Mouse (Mus musculus) cortical plate, adult 2 months (tissue): ENCODE measurements around the gene Fv1.

Source experiments
- CTCF ChIP-seq: fragments of 200-500 bp; IDR thresholded peaks from 2 replicates; pipeline ENCODE4 v1.5.1; 2011; ENCODE audit warnings: mild to moderate bottlenecking, control low read depth, low read length; ENCODE audit not compliant: insufficient read depth; ENCODE audit errors: extremely low read depth
- POLR2A ChIP-seq: fragments of 200-500 bp; IDR thresholded peaks from 2 replicates; pipeline ENCODE4 v1.6.1; 2011; ENCODE audit warnings: mild to moderate bottlenecking, low read length, control low read depth; ENCODE audit not compliant: insufficient read depth; ENCODE audit errors: extremely low read depth

DNA sequence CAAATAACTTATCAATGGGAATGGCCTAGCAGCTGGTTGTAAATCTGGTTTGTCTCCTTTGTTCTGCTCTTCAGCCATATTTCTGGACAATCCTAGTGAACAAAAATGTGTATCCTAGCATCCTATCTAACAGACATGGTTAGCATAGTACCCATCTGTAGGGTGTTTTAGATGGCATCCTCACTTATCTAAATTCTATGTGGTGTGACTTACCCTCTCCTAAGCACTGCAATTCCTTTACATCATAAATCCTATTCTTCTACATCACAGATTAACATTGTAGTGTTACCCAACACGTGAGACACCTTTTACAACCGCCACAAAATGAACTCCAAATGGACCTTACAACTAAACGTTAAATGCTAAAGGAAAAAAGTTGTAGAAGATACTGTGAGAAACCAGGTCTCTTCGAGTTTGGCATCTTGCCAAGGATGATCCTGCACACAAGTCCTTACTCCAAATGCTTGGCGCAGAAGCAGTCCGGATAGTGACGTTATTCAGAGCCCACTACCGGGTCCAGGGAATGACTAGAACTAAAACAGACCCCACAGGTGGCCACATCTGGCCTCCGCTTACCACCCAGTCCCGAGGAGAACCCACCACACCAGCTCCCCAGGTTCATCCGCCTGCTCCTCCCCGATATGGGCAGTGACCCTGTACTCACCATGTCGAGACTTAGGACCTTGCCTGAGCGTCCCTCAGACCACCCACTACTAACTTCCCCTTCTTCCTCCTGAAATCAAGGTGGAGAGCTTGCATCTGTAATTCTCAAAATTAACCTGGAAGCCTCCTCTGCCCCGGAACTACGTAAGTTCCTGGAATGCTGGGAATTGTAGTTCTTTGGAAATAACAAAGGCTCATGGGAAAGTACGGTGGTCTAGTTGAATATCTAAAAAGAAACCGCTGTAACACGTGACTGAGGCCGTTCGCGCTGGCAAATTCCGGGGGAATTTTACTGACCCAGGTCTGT is 20.9 kb upstream of the Fv1 start, which contains the start of gene Zfp933:
- TF ChIP-seq CTCF (no peak), POLR2A (peak; percentile 59)
